Mouse (Mus musculus) midbrain, embryonic 14.5 days (tissue): ENCODE results near the gene Cacna1i. TPM values are rescaled to one million over a fixed set of nuclear protein-coding genes. Genes with fewer than 3 reads are reported as not detected.

Source experiments
- ATAC-seq: fragments of 200-750 bp; cut with Nextera tagmentation; 2 replicates; pipeline ENCODE4 v1.8.0; 2017; ENCODE audit warnings: moderate number of reproducible peaks, moderate library complexity; ENCODE audit not compliant: low FRiP score, low TSS enrichment
- DNase-seq: peaks from one replicate; pipeline ENCODE4 v3.0.0-alpha.2; 2015
- H3K27ac ChIP-seq: fragments of 300-500 bp; sonication (generic); replicated peaks from 2 replicates; pipeline ENCODE4 v1.5.1; 2014; ENCODE audit warnings: mild to moderate bottlenecking, low read depth, low read length, moderate library complexity
- H3K27me3 ChIP-seq: fragments of 300-500 bp; sonication (generic); 2 replicates; pipeline ENCODE4 v1.6.1; 2014; ENCODE audit warnings: low read length, control low read depth, mixed read lengths; ENCODE audit not compliant: control insufficient read depth, insufficient read depth
- H3K36me3 ChIP-seq: fragments of 300-500 bp; sonication (generic); 2 replicates; pipeline ENCODE4 v1.6.1; 2014; ENCODE audit warnings: low read length, control low read depth; ENCODE audit not compliant: control insufficient read depth, insufficient read depth
- H3K4me1 ChIP-seq: fragments of 300-500 bp; sonication (generic); 2 replicates; pipeline ENCODE4 v1.6.1; 2014; ENCODE audit warnings: mild to moderate bottlenecking, antibody characterized with exemption, low read length, control low read depth; ENCODE audit not compliant: control insufficient read depth, insufficient read depth
- H3K4me2 ChIP-seq: fragments of 300-500 bp; sonication (generic); 2 replicates; pipeline ENCODE4 v1.6.1; 2014; ENCODE audit warnings: mild to moderate bottlenecking, low read length, moderate library complexity
- H3K4me3 ChIP-seq: fragments of 300-500 bp; sonication (generic); replicated peaks from 2 replicates; pipeline ENCODE4 v1.5.1; 2014; ENCODE audit warnings: low read depth, low read length
- H3K9ac ChIP-seq: fragments of 300-500 bp; sonication (generic); replicated peaks from 2 replicates; pipeline ENCODE4 v1.6.1; 2014; ENCODE audit warnings: mild to moderate bottlenecking, low read length, moderate library complexity
- H3K9me3 ChIP-seq: fragments of 300-500 bp; sonication (generic); 2 replicates; pipeline ENCODE4 v1.6.1; 2016; ENCODE audit warnings: low read length, control low read depth, mixed read lengths; ENCODE audit not compliant: control insufficient read depth
- WGBS: fragments of 180-500 bp; shearing (Covaris S2); extraction: QIAGEN DNeasy Blood & Tissue Kit; methylation state at CpG from one replicate; pipeline ENCODE4 v1.1.7; 2014; 5-methylcytosine and 5-hydroxymethylcytosine counted together
- polyA plus RNA-seq: library from polyadenylated mRNA; unstranded; fragments of >200 nt; fragmentation: Nextera tagmentation; extraction: Ambion mirVana; gene quantifications from 2 replicates; pipeline ENCODE4 v1.2.1, GENCODE M21; 2014

Cacna1i gene
- polyA plus RNA-seq, 1 experiment from 2014 or later: 0.75 TPM

DNA sequence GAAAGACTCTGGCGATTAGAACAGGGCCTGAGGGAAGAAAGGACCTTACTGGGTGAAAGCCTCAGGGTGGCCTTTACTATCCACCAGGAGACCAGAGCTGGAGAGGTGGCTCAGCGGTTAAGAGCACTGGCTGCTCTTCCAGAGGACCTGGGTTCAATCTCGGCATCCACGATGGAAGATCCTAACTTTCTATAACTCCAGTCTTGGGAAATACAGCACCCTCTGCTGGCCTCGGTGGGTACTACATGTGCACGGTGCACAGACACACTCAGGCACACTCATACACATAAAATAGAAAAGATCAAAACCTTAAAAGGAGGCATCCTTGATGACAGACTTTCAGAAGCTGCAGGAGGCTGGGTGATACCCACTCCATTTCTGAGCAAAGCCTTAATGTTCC lies 6.4 kb upstream of the Cacna1i start:
- DNase-seq: peak; percentile 71
- WGBS: 20% methylated on average over 6 of the region's 6 CpGs
- H3K27me3 ChIP-seq: peaks cover 3% of the 10 kb centered on the region
- no peak overlapping the region for H3K4me2 ChIP-seq
- no peaks in the 10 kb centered on the region for H3K9me3 ChIP-seq
- ATAC-seq: no peak
- no peaks in the 10 kb centered on the region for H3K36me3 ChIP-seq
- no peak overlapping the region for H3K9ac ChIP-seq
- H3K27ac ChIP-seq: no peak overlapping the region
- peaks cover 3% of the 10 kb centered on the region; the same call in 1 of the 2 replicates for H3K4me1 ChIP-seq
- H3K4me3 ChIP-seq: no peak overlapping the region

DNA sequence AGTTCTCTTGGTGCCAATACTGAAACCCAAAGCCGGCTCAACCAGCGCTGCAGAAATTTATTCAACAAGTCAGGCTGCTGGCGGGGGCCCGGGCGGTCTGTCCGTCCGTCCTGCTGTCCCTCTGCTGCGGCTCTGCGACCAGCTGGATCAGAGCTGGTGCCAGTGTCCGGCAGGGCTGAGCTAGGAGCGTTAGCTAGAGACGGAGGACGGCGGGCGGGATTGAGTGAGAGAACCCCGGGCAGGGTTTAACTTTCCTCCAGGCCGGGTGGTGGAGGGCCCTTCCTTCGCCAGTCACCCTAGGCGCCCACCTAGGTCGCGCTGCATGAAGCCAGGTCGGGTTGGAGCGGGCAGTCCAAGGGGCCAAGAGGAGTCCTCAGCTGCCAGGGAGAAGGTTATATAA lies 998 bp downstream of the Cacna1i start:
- peaks cover 30% of the 10 kb centered on the region for H3K27me3 ChIP-seq
- no peak for ATAC-seq
- peak overlapping the region; percentile 85 for H3K4me2 ChIP-seq
- H3K4me1 ChIP-seq: 0 out of 2 replicates have a peak, but pooled peaks cover 6% of the 10 kb centered on the region
- WGBS: 1% methylated on average over 23 of the region's 23 CpGs
- DNase-seq: peak; percentile 45
- no peaks in the 10 kb centered on the region for H3K9me3 ChIP-seq
- no peak overlapping the region for H3K27ac ChIP-seq
- H3K9ac ChIP-seq: peak overlapping the region; percentile 70
- no peaks in the 10 kb centered on the region for H3K36me3 ChIP-seq
- peak overlapping the region; percentile 55 for H3K4me3 ChIP-seq

- Histone ChIP-seq H3K4me1 (0 out of 2 replicates have a peak, but pooled peaks cover 6% of the 10 kb centered on the region), H3K9me3 (no peaks in the 10 kb centered on the region), H3K27me3 (peaks cover 30% of the 10 kb centered on the region), H3K27ac (no peak overlapping the region), H3K4me2 (peak overlapping the region; percentile 25; the same call in 1 of the 2 replicates), H3K4me3 (no peak overlapping the region), H3K36me3 (no peaks in the 10 kb centered on the region), H3K9ac (no peak overlapping the region)
- 11% methylated on average over 10 of the region's 10 CpGs for WGBS
- no peak for ATAC-seq
- DNase-seq: peak; percentile 72
These were observed 2.4 kb downstream of the Cacna1i start for GRCm38 (mm10) chr15:80289436-80289835.

DNA sequence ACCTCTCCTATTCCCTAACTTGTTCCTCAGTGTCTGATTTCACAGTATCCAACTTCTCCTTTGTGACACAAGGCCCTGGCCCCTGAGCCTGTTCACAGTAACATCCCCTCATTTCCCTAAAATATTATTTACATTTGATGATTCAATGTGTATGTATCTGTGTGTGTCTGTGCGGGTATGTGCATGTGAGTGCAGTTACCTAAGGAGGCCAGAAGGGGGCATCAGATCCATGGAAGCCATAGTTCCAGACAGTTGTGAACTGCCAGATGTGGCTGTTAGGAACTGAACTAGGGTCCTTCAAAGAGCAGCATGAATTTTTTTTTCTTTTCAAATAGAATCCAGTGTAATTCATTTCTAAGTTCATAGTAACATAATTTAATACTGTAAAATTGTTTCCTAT lies 10.1 kb downstream of the Cacna1i start:
- DNase-seq (no peak), ATAC-seq (no peak)
- Histone ChIP-seq H3K9me3 (no peaks in the 10 kb centered on the region), H3K27me3 (no peaks in the 10 kb centered on the region), H3K4me1 (no peaks in the 10 kb centered on the region), H3K4me2 (no peak overlapping the region), H3K36me3 (no peaks in the 10 kb centered on the region), H3K4me3 (no peak overlapping the region), H3K27ac (no peak overlapping the region), H3K9ac (no peak overlapping the region)
- 97% methylated on average over 1 of the region's 1 CpGs for WGBS

- no peak overlapping the region for H3K4me3 ChIP-seq
- H3K9me3 ChIP-seq: no peaks in the 10 kb centered on the region
- H3K4me2 ChIP-seq: no peak overlapping the region
- no peak for ATAC-seq
- H3K9ac ChIP-seq: no peak overlapping the region
- 66% methylated on average over 14 of the region's 14 CpGs for WGBS
- no peaks in the 10 kb centered on the region for H3K27me3 ChIP-seq
- H3K27ac ChIP-seq: no peak overlapping the region
- no peak for DNase-seq
- H3K36me3 ChIP-seq: no peaks in the 10 kb centered on the region
- H3K4me1 ChIP-seq: no peaks in the 10 kb centered on the region
These were observed 16.7 kb downstream of the Cacna1i start for GRCm38 (mm10) chr15:80303779-80304178.

- WGBS: 72% methylated on average over 12 of the region's 12 CpGs
These were observed 17.1 kb downstream of the Cacna1i start for GRCm38 (mm10) chr15:80304188-80304587.

GRCm38 (mm10) chr15:80306146-80306545 lies 19.1 kb downstream of the Cacna1i start:
- no peak overlapping the region for H3K4me3 ChIP-seq
- H3K36me3 ChIP-seq: no peaks in the 10 kb centered on the region
- DNase-seq (no peak), ATAC-seq (no peak)
- 79% methylated on average over 8 of the region's 8 CpGs for WGBS
- H3K9ac ChIP-seq: no peak overlapping the region
- H3K4me2 ChIP-seq: no peak overlapping the region
- H3K27ac ChIP-seq: no peak overlapping the region
- no peaks in the 10 kb centered on the region for H3K4me1 ChIP-seq
- H3K9me3 ChIP-seq: no peaks in the 10 kb centered on the region
- H3K27me3 ChIP-seq: no peaks in the 10 kb centered on the region

More at GRCm38 (mm10) chr15:80304188-80304587, 17.1 kb downstream of the Cacna1i start:
- Histone ChIP-seq H3K4me3 (no peak overlapping the region), H3K27ac (no peak overlapping the region), H3K9me3 (no peaks in the 10 kb centered on the region), H3K4me1 (no peaks in the 10 kb centered on the region), H3K27me3 (no peaks in the 10 kb centered on the region), H3K4me2 (no peak overlapping the region), H3K9ac (no peak overlapping the region), H3K36me3 (no peaks in the 10 kb centered on the region)
- ATAC-seq (no peak), DNase-seq (no peak)

DNA sequence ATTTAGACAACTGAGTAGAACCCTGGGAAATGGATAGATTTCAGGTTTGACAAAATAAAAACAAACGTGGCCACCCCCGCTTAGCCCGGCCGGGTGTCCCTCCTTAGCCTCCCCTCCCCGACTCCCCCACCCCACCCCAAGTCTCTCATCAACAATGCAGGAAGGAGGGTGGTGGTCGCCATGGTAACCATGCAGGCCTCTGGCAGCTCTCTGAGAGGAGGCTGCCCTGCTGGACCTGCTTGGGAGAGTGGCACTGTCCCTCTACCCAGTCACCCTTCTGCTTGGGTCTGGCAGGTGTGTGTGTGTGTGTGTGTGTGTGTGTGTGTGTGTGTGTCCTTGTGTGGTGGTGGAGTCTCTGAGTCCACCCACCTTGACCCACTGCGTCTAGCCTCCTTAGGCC lies 27.7 kb downstream of the Cacna1i start:
- peaks cover 23% of the 10 kb centered on the region for H3K4me1 ChIP-seq
- no peak overlapping the region for H3K9ac ChIP-seq
- no peak overlapping the region for H3K4me2 ChIP-seq
- H3K27ac ChIP-seq: no peak overlapping the region
- DNase-seq: peak; percentile 63
- no peaks in the 10 kb centered on the region for H3K9me3 ChIP-seq
- 13% methylated on average over 7 of the region's 7 CpGs for WGBS
- ATAC-seq: no peak; the same call in 1 of the 2 replicates
- no peak overlapping the region for H3K4me3 ChIP-seq
- no peaks in the 10 kb centered on the region for H3K27me3 ChIP-seq
- no peaks in the 10 kb centered on the region for H3K36me3 ChIP-seq

DNA sequence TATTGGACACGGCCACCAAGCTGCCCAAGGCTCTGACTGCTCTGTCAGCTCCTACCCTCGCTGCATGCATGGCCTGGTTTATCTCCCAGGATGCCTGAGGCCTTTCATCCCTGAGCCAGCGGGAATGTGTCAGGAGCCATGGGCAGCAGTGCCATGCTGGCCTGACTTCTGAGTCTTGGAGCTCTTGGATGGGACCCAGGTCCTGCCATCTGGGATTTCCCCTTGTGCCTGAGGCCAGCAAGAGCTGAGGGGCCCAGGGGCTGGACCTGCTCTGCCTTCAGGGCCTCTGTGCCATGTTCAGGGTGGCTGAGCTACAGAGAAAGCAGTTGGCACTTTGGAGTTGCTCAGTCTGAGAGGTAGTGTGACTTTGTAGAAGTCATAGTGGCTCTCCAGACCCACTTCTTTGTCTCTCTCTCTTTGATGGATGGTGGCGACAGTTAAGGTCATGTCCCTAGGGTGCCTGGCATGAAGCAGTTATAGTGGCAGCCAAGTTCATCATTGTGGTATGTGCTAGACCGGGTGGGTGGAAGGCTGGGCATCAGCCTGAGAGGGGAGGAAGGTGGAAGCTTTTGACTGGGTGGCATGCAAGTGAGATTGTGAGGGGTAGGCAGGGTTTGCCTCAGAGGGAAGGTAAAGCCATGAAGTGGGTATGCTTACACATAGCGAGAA lies 30.1 kb downstream of the Cacna1i start:
- Histone ChIP-seq H3K4me3 (no peak overlapping the region), H3K4me1 (peaks cover 23% of the 10 kb centered on the region), H3K4me2 (no peak overlapping the region), H3K9me3 (no peaks in the 10 kb centered on the region), H3K27me3 (no peaks in the 10 kb centered on the region), H3K9ac (no peak overlapping the region), H3K36me3 (no peaks in the 10 kb centered on the region), H3K27ac (no peak overlapping the region)
- no peak for ATAC-seq
- DNase-seq: no peak
- WGBS: 83% methylated on average over 6 of the region's 6 CpGs
